Mouse (Mus musculus) left cerebral cortex, postnatal 36 days (tissue): ENCODE data around the gene Snx27. TPM values are rescaled to one million over a fixed set of nuclear protein-coding genes. Genes with fewer than 3 reads are reported as not detected.

Source experiments
- DNase-seq, 2 experiments: peaks; one replicate each; pipeline ENCODE4 v3.0.0; 2021 to 2022; ENCODE audit warnings: low spot score in 2 of 2, mixed read lengths in 1 of 2
- intact Hi-C: fragments of 180-260 bp; cut with DNase I; formaldehyde crosslinking; loops from one replicate; pipeline ENCODE4 v1.15.1; 2025
- total RNA-seq, 2 experiments: library from RNA; stranded (reverse); gene quantifications; 2 replicates each; pipeline ENCODE4 v1.2.3; 2021

Snx27 gene
- total RNA-seq, 2 experiments from 2014 or later = 92.3 to 102 TPM

- no peak for DNase-seq
- intact Hi-C loops = loop anchor here (1.0 to 10.0 kb wide), 2 partner anchors 137 to 255 kb away; partner anchors contain the start of genes Mrpl9, Oaz3 and Pogz
Observed at GRCm38 (mm10) chr3:94581793-94582455, 592 bp downstream of the Snx27 start.

DNA sequence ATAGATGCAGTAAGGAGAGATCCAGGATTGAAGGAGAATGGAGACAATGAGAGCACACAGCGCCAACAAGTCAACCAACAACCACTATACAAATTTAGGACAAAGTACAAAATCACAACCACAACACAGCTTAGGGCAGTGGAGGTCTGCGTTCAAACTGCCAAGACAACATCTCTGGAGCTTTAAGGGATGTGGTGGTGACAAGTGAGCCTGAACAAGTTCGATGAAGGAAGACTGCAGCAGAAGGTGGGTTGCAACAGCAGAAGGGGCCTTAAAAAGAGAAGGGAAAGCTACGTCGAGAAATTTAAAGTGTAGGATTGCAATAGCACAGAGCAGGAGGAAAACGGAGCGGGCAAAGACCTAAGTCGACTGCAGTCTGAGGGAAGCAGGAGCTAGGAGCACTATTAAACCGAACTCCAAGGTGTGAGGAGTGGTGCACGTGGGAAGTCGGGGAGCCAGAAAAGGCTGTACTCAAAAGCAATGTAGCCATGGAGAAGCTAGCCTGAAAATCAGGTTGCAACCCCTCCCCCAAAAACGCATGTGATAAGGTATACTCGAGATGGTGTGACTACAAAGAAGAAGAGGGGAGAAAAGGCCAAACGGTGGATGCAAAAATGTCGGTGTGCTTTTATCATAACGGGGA, 1.3 kb downstream of the Snx27 start:
- intact Hi-C loops = loop anchor here (10.0 kb wide), 1 partner anchor 136 kb away; the partner anchor contains the start of genes Mrpl9 and Oaz3
- DNase-seq = peak; percentile 21 to 24

DNA sequence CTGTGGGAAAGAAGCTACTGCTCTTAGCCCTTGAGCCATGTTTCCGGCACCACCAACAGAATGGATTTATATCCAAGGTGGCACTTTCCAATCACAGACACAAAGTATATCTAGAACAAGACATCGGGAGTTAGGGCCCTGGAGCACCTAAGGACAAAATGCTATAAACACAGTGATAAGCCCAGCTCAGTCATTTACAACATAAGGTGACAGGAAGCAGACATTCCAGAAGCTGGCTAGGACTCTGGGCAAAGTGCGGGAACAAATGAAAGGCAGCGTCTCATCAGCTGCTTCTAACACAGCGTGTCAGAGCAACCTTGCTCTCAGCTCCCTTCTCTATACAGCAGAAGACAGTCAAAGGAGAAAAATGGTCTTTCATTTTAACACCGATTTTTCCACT, 8.0 kb downstream of the Snx27 start:
- intact Hi-C loops = no loop called here

GRCm38 (mm10) chr3:94567242-94567641, 15.3 kb downstream of the Snx27 start:
- DNase-seq = no peak
- intact Hi-C loops = no loop called here

More for the DNA sequence above, 8.0 kb downstream of the Snx27 start:
- DNase-seq = no peak

- DNase-seq = no peak
- intact Hi-C loops = no loop called here
Observed at GRCm38 (mm10) chr3:94565557-94565956, 17.0 kb downstream of the Snx27 start.

DNA sequence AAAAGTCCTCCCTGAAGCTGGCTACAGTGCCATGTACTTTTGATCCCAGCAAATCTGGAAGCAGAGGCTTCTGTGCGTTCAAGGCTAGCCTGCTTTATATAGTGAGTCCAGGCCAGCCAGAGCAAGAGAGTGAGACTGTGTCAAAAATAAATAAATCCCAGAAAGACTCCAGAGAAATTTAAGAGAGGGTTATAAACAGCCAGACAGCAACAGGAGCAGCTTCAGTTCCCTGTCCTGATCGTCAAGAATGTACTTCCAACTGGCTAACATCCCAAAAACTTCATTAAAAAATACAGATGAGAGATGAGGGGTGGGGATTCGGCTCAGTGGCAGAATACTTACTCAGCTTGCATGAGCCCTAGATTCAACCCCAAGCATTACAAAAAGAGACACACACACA, 17.4 kb downstream of the Snx27 start:
- intact Hi-C loops = no loop called here
- no peak for DNase-seq

DNA sequence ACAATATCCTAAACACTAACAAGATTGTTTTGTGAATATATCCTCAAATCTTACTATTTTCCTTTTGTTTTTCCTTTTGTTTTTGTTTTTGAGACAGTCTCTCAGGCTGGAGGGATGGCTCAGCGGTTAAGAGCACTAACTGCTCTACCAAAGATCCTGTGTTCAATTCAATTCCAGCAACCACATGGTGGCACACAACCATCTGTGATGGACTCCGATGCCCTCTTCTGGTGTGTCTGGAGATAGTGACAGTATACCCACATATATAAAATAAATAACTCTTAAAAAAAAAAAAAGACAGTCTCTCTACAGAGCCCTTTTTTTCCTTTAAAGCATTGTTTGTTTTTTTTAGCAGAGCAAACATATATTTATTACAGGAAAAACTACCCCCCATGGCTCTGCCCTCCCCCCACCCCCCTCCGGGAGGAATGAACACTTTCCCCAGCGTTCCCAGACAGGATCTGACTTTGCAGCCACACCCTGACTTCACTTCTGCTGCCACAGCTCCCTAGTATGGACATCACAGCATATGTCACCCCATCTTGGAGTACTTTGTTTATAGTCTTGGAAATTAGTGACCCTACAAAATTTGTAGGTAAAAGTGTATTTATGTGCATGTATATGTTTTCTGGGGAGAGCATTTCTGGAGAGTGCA, 18.0 kb downstream of the Snx27 start:
- intact Hi-C loops = no loop called here
- DNase-seq = no peak

DNA sequence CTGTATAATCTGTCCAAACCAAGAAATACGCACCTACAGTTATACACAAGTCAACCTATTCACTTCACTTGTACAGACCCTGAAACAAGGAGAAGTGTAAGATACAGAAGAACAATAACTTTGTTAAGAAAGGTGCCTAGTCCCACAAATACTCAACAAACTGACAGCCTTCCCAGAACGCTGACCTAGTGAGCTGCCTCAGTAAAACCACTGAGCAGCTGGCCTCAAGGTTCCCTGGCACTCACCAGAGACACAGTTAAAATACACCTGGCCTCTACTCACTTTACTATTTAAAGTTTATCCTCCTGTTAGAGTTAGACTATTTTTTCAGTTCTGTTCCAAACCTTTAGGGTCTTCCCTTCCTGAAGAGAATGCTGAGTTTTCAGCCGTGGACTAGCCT, 19.4 kb downstream of the Snx27 start:
- no peak for DNase-seq
- intact Hi-C loops = no loop called here

GRCm38 (mm10) chr3:94559931-94560429, 22.5 kb downstream of the Snx27 start:
- intact Hi-C loops = no loop called here
- no peak for DNase-seq

- intact Hi-C loops = no loop called here
- no peak for DNase-seq
Observed at GRCm38 (mm10) chr3:94549041-94549440, 33.5 kb downstream of the Snx27 start.

- intact Hi-C loops = no loop called here
- no peak for DNase-seq
Observed at GRCm38 (mm10) chr3:94537187-94537586, 45.3 kb downstream of the Snx27 start.

- intact Hi-C loops = no loop called here
- no peak for DNase-seq
Observed at GRCm38 (mm10) chr3:94533968-94534367, 48.5 kb downstream of the Snx27 start.

DNA sequence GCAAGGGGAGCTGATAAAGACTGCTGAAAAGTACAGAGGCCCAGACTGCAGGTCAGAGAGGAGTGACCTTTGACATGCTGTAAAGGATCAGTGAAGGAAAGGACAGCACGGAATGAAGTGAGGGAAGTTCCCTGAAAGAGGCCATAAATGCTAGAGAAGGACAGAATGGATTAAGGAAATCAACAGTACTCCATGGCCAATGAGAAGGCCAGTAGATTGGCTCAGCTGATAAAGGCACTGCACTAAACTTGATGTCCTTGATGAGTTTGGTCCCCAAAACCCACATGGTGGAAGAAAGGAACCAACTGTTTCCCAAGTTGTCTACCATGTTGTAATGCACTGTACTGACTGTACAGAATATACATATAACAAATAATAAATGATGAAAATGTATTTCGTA, 55.8 kb downstream of the Snx27 start:
- no peak for DNase-seq
- intact Hi-C loops = no loop called here

DNA sequence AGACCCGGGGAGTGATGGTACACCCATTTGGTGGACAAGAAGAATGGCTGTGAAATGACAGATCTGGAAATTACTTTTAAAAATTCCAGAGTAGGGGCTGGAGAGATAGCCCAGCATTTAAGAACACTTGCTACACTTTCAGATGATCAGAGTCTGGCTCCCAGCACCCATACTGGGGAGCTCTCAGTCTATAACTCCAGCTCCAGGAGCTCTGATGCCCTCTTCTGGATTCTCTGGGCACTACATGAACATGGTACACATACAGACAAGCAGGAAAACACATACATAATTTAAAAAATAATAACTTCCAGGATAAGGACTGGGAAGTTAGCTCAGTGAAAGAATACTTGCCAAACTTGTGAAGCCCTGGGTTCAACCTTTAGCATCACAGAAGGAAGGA, 75.9 kb downstream of the Snx27 start:
- intact Hi-C loops = no loop called here
- no peak for DNase-seq

- DNase-seq = no peak
- intact Hi-C loops = loop anchor here (1.0 kb wide), 1 partner anchor 46 kb away; no protein-coding TSS in a partner anchor
Observed at GRCm38 (mm10) chr3:94502243-94502642, 80.3 kb downstream of the Snx27 start.

DNA sequence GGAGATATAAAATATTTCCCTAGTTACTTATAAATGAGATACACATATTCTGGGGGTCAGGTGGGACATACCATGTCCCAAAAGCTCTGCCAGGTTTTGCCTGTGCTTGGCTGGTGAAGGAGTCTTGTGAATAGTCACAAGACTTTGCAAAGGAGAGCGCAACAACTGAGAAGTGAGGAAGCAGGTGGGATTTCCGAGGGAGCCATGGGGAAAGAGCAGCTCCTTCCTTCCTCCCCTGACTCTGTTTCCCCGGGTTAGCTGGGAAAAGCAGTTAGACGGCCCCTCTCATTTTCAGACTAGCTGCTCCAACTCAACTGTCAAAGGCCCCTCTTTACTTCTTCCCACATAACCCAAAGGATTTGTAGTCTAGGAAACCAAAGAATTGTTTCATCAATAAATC, 85.4 kb downstream of the Snx27 start:
- intact Hi-C loops = no loop called here
- no peak for DNase-seq

DNA sequence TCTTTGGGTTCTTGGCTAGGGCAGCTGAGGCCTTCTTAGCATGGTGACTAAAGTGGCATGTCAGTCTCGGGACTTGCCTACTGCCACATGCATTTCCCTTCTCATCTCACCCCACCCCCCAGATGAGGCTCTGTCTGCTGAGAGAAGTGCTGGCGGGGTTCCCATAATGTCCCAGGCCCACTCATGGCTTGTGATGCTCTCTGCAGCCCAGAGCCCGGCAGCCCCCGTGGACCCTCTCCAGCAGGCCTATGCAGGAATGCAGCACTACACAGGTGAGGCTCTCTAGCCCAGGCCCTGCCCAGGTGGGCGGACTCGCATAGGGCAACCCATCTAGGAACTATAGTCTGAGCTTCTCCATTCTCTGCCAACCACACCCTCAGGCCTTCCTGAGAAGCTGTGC, 94.9 kb downstream of the Snx27 start:
- DNase-seq = no peak

GRCm38 (mm10) chr3:94485922-94486321, 96.6 kb downstream of the Snx27 start:
- DNase-seq = no peak
- intact Hi-C loops = loop anchor here (2.0 kb wide), 1 partner anchor 21 kb away; no protein-coding TSS in a partner anchor

More for the DNA sequence above, 94.9 kb downstream of the Snx27 start:
- intact Hi-C loops = no loop called here

- DNase-seq = peak; percentile 95
- intact Hi-C loops = loop anchor here (2.0 kb wide), 1 partner anchor 19 kb away; no protein-coding TSS in a partner anchor
Observed at GRCm38 (mm10) chr3:94483790-94484439, 98.6 kb downstream of the Snx27 start.
